Comparison of ENCODE assay signal across 8 mouse cellular contexts in the genomic region with DNA sequence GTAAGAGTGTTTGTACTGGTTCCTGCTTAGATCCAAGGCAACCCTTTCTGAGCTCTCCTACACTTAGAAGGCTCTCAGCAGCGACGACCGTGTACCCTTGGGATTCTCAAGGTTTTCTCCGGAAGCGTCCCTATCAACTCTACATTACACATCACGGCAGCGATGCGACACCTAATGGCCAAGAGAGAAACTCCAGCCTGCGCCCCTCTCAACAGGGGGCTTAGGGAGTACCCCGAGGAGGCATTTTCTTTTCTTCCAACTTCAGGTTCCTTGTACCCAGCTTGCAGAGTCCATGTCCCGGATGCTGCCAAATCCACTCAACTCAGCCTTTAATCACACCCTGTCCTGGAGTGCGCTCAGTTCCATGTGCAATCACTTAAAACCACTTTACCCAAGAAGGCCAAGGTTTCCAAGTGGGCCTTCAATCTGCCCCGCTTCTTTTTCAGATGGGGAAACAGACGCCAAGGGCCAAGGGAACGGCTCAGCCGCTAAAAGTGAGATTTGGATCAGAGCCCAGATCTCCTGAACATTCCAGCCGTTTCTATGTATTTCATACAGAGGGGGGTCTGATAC.
DNase-seq lines count a peak whose midpoint lies in the region; ATAC-seq and TF ChIP-seq lines count a peak whose summit lies in the region.
"Had no signal": no experiment of that assay in that cellular context is flagged by ENCODE, and none has a peak within 500 bp of the region (broad histone marks: within the 10 kb centered on the region; RNA-seq: fewer than 3 reads in every experiment).

No protein-coding gene starts in this region.

- H3K36me3 ChIP-seq in hindbrain, postnatal 0 days (ENCODE audit: insufficient read depth, low read length): no peaks in the 10 kb centered on the region

- H3K9ac ChIP-seq in hindbrain, postnatal 0 days (replicated peaks; ENCODE audit: low read length): no peak overlapping the region

- peak overlapping the region; percentile 51 for H3K4me2 ChIP-seq in hindbrain, postnatal 0 days (ENCODE audit: low read depth, low read length)

- no peaks in the 10 kb centered on the region for H3K9me3 ChIP-seq in hindbrain, postnatal 0 days (ENCODE audit: low read length)

- H3K27me3 ChIP-seq in hindbrain, postnatal 0 days (ENCODE audit: insufficient read depth, low read length): no peaks in the 10 kb centered on the region

- H3K27ac ChIP-seq in hindbrain, postnatal 0 days: peak overlapping the region; percentile 26; the same call in 1 of the 2 replicates
- H3K27ac ChIP-seq: macrophage had no signal

- peak; percentile 59 for DNase-seq in cerebellum, adult 9-11 months
- peak; percentile 54 to 62 for DNase-seq in frontal cortex, postnatal 36 days (ENCODE audit: low spot score in 2 of 2)
- DNase-seq in hindbrain, postnatal 0 days (ENCODE audit: low spot score): peak; percentile 89
- peak; percentile 45 to 56 for DNase-seq in left cerebral cortex, postnatal 36 days (ENCODE audit: low spot score in 2 of 2)
- DNase-seq in right cerebral cortex, postnatal 25 days: peak; percentile 43

- 0 out of 2 replicates have a peak overlapping the region, but pooled peaks have one; percentile 6 for H3K4me3 ChIP-seq in hindbrain, postnatal 0 days (ENCODE audit: low read length)

- intact Hi-C loops in left cerebral cortex, postnatal 36 days (cut with DNase I): loop anchor here (2.0 kb wide), 1 partner anchor 231 kb away; no protein-coding TSS in a partner anchor

- peak; percentile 48 for ATAC-seq in activated CD4-positive, CD25-positive, alpha-beta regulatory T cell, adult 4 months
- peak; percentile 55; the same call in 1 of the 2 replicates for ATAC-seq in hindbrain, postnatal 0 days
- peak; percentile 69 for ATAC-seq in megakaryocyte-erythroid progenitor cell, adult 5-6 weeks (replicated peaks; ENCODE audit: low FRiP score, low TSS enrichment, poor library complexity, severe bottlenecking)

- TF ChIP-seq CTCF in hindbrain, postnatal 0 days (IDR thresholded peaks at IDR 0.05; ENCODE audit: low read depth): peak; percentile 88

- WGBS in hindbrain, postnatal 0 days: 8% methylated on average over 17 of the region's 17 CpGs

- peaks cover 15% of the 10 kb centered on the region for H3K4me1 ChIP-seq in hindbrain, postnatal 0 days (ENCODE audit: insufficient read depth, low read length)

Comparison
In these comparisons a context has a peak if more than half of its experiments do, and no peak if none do; other contexts are left out.
1. Peak in every context shown above with its lines: DNase-seq, ATAC-seq, H3K4me3 ChIP-seq and H3K27ac ChIP-seq.